Mouse (Mus musculus) CH12.LX (cell line): Measurements from ENCODE around the gene Megf11. TPM values are rescaled to one million over a fixed set of nuclear protein-coding genes. Genes with fewer than 3 reads are reported as not detected.
A peak's percentile ranks its signal among the peaks of the same experiment; 100 is the strongest.

Experiments
- DNase-seq: peaks from one replicate; pipeline ENCODE4 v3.0.0-alpha.2; 2013; ENCODE audit errors: extremely low read depth
- H3K27ac ChIP-seq: 2 replicates; pipeline ENCODE4 v1.5.1; 2012; ENCODE audit warnings: low read depth, mild to moderate bottlenecking, control low read depth, moderate library complexity; ENCODE audit not compliant: insufficient read depth
- H3K27me3 ChIP-seq: replicated peaks from 2 replicates; pipeline ENCODE3; 2012; ENCODE audit warnings: inconsistent platforms
- H3K36me3 ChIP-seq, 2 experiments: replicated peaks in 1 of 2; 2 replicates each; pipeline versions ENCODE3 to v1.6.1; 2012; ENCODE audit warnings: inconsistent platforms in 1 of 2, low read length in 1 of 2, mild to moderate bottlenecking in 1 of 2, mixed read lengths in 1 of 2, moderate library complexity in 1 of 2; ENCODE audit not compliant: control insufficient read depth in 1 of 2, insufficient read depth in 1 of 2
- H3K4me1 ChIP-seq, 2 experiments: 2 replicates each; pipeline ENCODE4 v1.6.1; 2012; ENCODE audit warnings: inconsistent platforms in 1 of 2, moderate library complexity in 1 of 2; ENCODE audit not compliant: insufficient read depth in 2 of 2, control insufficient read depth in 1 of 2
- H3K4me2 ChIP-seq: 2 replicates; pipeline ENCODE4 v1.6.1; 2012; ENCODE audit warnings: low read depth, mild to moderate bottlenecking, control low read depth; ENCODE audit not compliant: poor library complexity, insufficient read depth, severe bottlenecking
- H3K4me3 ChIP-seq, 3 experiments: fragments of 150-350 bp in 1 of 3; sonication (generic) in 1 of 3; replicated peaks in 1 of 3; 2 replicates each; pipeline versions ENCODE3 to v1.5.1; 2011 to 2012; ENCODE audit warnings: low read depth in 2 of 3, low read length in 2 of 3, mild to moderate bottlenecking in 2 of 3, moderate library complexity in 2 of 3, control low read depth in 1 of 3, improper control_type of control experiment in 1 of 3, inconsistent platforms in 1 of 3, mixed read lengths in 1 of 3; ENCODE audit not compliant: poor library complexity in 1 of 3
- H3K79me2 ChIP-seq: replicated peaks from 2 replicates; pipeline ENCODE4 v1.6.1; 2012; ENCODE audit warnings: mild to moderate bottlenecking, moderate library complexity; ENCODE audit not compliant: control insufficient read depth, poor library complexity, insufficient read depth, severe bottlenecking; ENCODE audit errors: extremely low read depth
- H3K9ac ChIP-seq: 2 replicates; pipeline ENCODE4 v1.6.1; 2012; ENCODE audit warnings: low read depth, mild to moderate bottlenecking, control low read depth, moderate library complexity; ENCODE audit not compliant: insufficient read depth
- H3K9me3 ChIP-seq: replicated peaks from 2 replicates; pipeline ENCODE3; 2012; ENCODE audit warnings: low read length, inconsistent platforms, mixed read lengths
- CHD2 ChIP-seq: IDR thresholded peaks from 2 replicates; pipeline ENCODE4 v1.6.1; 2011; ENCODE audit warnings: low read length, improper control_type of control experiment
- CTCF ChIP-seq, 2 experiments: IDR thresholded peaks in 1 of 2; conservative IDR thresholded peaks in 1 of 2; 2 replicates each; pipeline ENCODE4 v1.5.1; 2011 to 2012; ENCODE audit warnings: low read depth in 2 of 2, low read length in 2 of 2, improper control_type of control experiment in 1 of 2, inconsistent platforms in 1 of 2, mild to moderate bottlenecking in 1 of 2, moderate library complexity in 1 of 2
- IRF4 ChIP-seq: IDR thresholded peaks from 2 replicates; pipeline ENCODE4 v1.6.1; 2014; ENCODE audit warnings: low read depth, mild to moderate bottlenecking, inconsistent platforms, low read length, improper control_type of control experiment
- MXI1 ChIP-seq: IDR thresholded peaks from 2 replicates; pipeline ENCODE4 v1.6.1; 2011; ENCODE audit warnings: mild to moderate bottlenecking, low read depth, low read length, improper control_type of control experiment
- NRF1 ChIP-seq: IDR thresholded peaks from 2 replicates; pipeline ENCODE4 v1.6.1; 2014; ENCODE audit warnings: low read depth, mild to moderate bottlenecking, inconsistent platforms, low read length, improper control_type of control experiment, moderate library complexity
- PAX5 ChIP-seq: IDR thresholded peaks from 2 replicates; pipeline ENCODE4 v1.6.1; 2012; ENCODE audit warnings: low read length, inconsistent platforms, mixed read lengths
- POLR2A ChIP-seq: IDR thresholded peaks from 2 replicates; pipeline ENCODE4 v1.6.1; 2011; ENCODE audit warnings: low read depth, mild to moderate bottlenecking, improper control_type of control experiment, low read length
- POLR2AphosphoS2 ChIP-seq: IDR thresholded peaks from 2 replicates; pipeline ENCODE4 v1.6.1; 2011; ENCODE audit warnings: low read depth, low read length, improper control_type of control experiment
- RAD21 ChIP-seq: IDR thresholded peaks from 2 replicates; pipeline ENCODE4 v1.6.1; 2011; ENCODE audit warnings: low read depth, mild to moderate bottlenecking, low read length, improper control_type of control experiment, moderate library complexity
- SIN3A ChIP-seq: IDR thresholded peaks from 2 replicates; pipeline ENCODE4 v1.6.1; 2012; ENCODE audit warnings: low read length, improper control_type of control experiment, inconsistent platforms
- ZKSCAN1 ChIP-seq: IDR thresholded peaks from 2 replicates; pipeline ENCODE4 v1.6.1; 2012; ENCODE audit warnings: low read depth, inconsistent platforms, low read length, improper control_type of control experiment, borderline replicate concordance
- dilution Hi-C: fragments of 300-500 bp; cut with MboI; formaldehyde crosslinking; loops from 2 replicates; pipeline ENCODE4 v1.14.3; 2020; ENCODE audit warnings: low sequenced_read_pairs; ENCODE audit not compliant: extremely low pct_unique_long_range_greater_than_20kb, extremely low pct_ligation_motif_present
- in situ Hi-C: fragments of 300-500 bp; cut with MboI; formaldehyde crosslinking; loops from 3 replicates; pipeline ENCODE4 v1.14.3; 2019; ENCODE audit warnings: low sequenced_read_pairs, low pct_ligation_motif_present, low pct_unique_long_range_greater_than_20kb, mixed read lengths
- polyA plus RNA-seq: library from polyadenylated mRNA; unstranded; fragments of >175 nt; gene quantifications from 2 replicates; pipeline ENCODE4 v1.2.1, GENCODE M21; 2012; ENCODE audit warnings: low read depth; ENCODE audit not compliant: insufficient read length
- total RNA-seq, 2 experiments: library from RNA; depleted of rRNA; stranded (reverse); fragments of 300-350 nt in 1 of 2; fragments of >200 nt in 1 of 2; gene quantifications; 2 replicates each; pipeline ENCODE4 v1.2.3; 2012 to 2014

The Megf11 gene
- total and polyA plus RNA-seq, 3 experiments = 0.04 to 0.59 TPM; not detected in 1

DNA sequence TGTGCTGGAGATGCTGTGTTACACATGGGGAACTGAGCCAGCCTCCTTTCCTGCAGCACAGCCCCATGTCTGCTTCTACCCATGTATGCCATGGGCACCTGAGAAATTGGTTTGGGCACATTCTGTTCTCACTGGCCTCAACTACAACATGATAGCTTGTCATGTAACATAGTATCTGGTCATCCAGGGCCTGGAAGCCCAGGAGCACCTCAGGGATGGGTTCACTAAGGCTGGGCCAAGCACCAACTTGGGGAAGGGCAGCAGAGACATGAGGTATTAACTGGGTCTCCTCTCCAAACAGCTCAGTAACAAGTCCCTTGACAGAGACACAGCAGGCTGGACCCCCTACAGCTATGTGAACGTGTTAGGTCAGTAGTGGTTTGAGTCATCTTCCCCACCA lies 311.6 kb downstream of the Megf11 start:
- Histone ChIP-seq H3K36me3 (peaks cover 24 to 85% of the 10 kb centered on the region in 2 experiments), H3K27me3 (no peaks in the 10 kb centered on the region), H3K4me3 (no peak overlapping the region), H3K27ac (no peak overlapping the region), H3K79me2 (no peaks in the 10 kb centered on the region; the same call in 1 of the 2 replicates), H3K4me2 (no peak overlapping the region), H3K9me3 (no peaks in the 10 kb centered on the region), H3K4me1 (peaks cover 16 to 68% of the 10 kb centered on the region in 2 experiments), H3K9ac (no peak overlapping the region)
- no peak for DNase-seq
- TF ChIP-seq POLR2A = no peak
- peak; percentile 31; the same call in 1 of the 2 replicates for TF ChIP-seq IRF4
- in situ Hi-C loops (no loop called here), dilution Hi-C loops (no loop called here)

DNA sequence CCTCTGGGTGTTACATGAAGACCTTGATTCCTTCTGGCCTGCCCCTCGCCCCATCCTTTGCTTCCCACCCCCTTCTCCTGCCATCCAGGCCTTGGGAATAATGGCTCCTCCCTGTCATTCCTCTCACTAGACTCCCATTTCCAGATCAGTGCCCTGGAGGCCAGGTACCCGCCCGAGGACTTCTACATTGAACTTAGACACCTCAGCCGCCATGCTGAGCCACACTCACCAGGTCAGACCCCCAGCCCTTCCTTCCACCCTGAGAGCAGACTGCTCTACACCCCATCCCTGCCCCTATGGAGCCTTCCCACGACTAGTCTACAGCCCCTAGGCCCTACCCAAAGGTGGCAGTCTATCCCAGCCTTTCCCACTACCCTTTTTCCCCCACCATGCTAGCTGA lies 312.3 kb downstream of the Megf11 start:
- peaks cover 22 to 79% of the 10 kb centered on the region in 2 experiments for H3K36me3 ChIP-seq

DNA sequence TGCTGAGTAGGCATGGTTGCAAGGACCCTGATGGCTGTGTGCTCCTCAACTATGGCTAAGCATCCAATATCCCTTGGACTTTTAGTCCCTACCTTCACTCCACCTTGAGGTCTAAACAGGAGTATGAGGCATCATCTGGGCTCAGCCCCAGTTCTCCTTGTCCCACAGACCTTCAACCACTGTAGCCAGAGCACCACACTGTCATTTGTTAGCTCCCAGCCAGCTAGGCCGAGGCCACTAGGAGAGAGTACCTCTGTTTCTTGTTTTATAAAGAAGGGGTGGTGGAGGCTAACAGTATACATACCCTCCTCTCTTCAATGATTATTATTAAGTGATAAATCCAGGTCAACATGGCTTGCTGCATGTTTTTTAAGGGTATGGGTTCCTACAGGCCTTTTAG lies 313.2 kb downstream of the Megf11 start:
- no peaks in the 10 kb centered on the region for H3K9me3 ChIP-seq
- H3K27me3 ChIP-seq = no peaks in the 10 kb centered on the region
- H3K4me1 ChIP-seq = peaks cover 28 to 71% of the 10 kb centered on the region in 2 experiments
- in situ Hi-C loops = no loop called here
- peaks cover 21 to 71% of the 10 kb centered on the region in 2 experiments for H3K36me3 ChIP-seq
- H3K4me2 ChIP-seq = no peak overlapping the region
- no peak overlapping the region for H3K9ac ChIP-seq
- H3K4me3 ChIP-seq = no peak overlapping the region
- TF ChIP-seq CTCF (conservative IDR thresholded peaks at IDR 0.05 in 1 of 2, IDR thresholded peaks at IDR 0.05 in 1 of 2; ENCODE audit: low read depth in 2 of 2, low read length in 2 of 2) = no peak
- H3K79me2 ChIP-seq = no peaks in the 10 kb centered on the region; the same call in 1 of the 2 replicates
- DNase-seq = no peak
- no peak overlapping the region for H3K27ac ChIP-seq
- dilution Hi-C loops = no loop called here

More for the DNA sequence above, 312.3 kb downstream of the Megf11 start:
- dilution Hi-C loops = no loop called here
- in situ Hi-C loops = no loop called here
- Histone ChIP-seq H3K4me3 (no peak overlapping the region), H3K4me1 (peaks cover 21 to 71% of the 10 kb centered on the region in 2 experiments), H3K27me3 (no peaks in the 10 kb centered on the region), H3K79me2 (no peaks in the 10 kb centered on the region; the same call in 1 of the 2 replicates), H3K9me3 (no peaks in the 10 kb centered on the region), H3K9ac (no peak overlapping the region), H3K4me2 (no peak overlapping the region), H3K27ac (no peak overlapping the region)
- no peak for DNase-seq
- TF ChIP-seq POLR2A (no peak), POLR2AphosphoS2 (no peak), CHD2 (no peak), NRF1 (no peak), RAD21 (no peak), MXI1 (no peak), ZKSCAN1 (no peak), PAX5 (no peak), SIN3A (no peak)
- TF ChIP-seq, all 38 proteins: peak for 0
